Mouse (Mus musculus): Measurements from ENCODE around the gene Gm36864.

DNA sequence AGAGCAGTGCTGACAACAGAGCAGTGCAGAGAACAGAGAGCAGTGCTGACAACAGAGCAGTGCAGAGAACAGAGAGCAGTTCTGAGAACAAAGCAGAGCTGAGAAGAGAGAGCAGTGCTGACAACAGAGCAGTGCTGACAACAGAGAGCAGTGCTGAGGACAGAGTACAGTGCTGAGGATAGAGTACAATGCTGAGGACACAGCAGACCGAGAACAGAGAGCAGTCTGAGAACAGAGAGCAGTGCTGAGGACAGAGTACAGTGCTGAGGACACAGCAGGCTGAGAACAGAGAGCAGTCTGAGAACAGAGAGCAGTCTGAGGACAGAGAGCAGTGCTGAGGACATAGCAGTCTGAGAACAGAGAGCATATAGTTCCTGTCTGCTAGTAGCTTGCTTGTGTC, 4.7 kb downstream of the Gm36864 start:
- no peak for TF ChIP-seq CTCF (IDR thresholded peaks at IDR 0.05; ENCODE audit: extremely low read depth, insufficient read length, insufficient replicate concordance, low read depth, low read length)
- TF ChIP-seq POLR2A (IDR thresholded peaks at IDR 0.05; ENCODE audit: low read depth, low read length): no peak

All from small intestine, adult 2 months (tissue).